Mouse (Mus musculus) cerebellum, adult 2 months (tissue): ENCODE measurements around the gene Hdac9. TPM values are rescaled to one million over a fixed set of nuclear protein-coding genes. Genes with fewer than 3 reads are reported as not detected.

ENCODE experiments used
- DNase-seq, 2 experiments: peaks; one replicate each; pipeline ENCODE4 v3.0.0; 2021
- H3K27ac ChIP-seq: fragments of 200-500 bp; 2 replicates; pipeline ENCODE4 v1.5.1; 2012; ENCODE audit warnings: low read length, control low read depth, inconsistent platforms; ENCODE audit not compliant: insufficient read depth
- H3K27me3 ChIP-seq: fragments of 200-500 bp; 2 replicates; pipeline ENCODE4 v1.6.1; 2012; ENCODE audit warnings: inconsistent platforms, mild to moderate bottlenecking, low read length, moderate library complexity; ENCODE audit not compliant: control insufficient read depth, insufficient read depth
- H3K4me1 ChIP-seq: fragments of 200-500 bp; 2 replicates; pipeline ENCODE4 v1.6.1; 2011; ENCODE audit warnings: low read length; ENCODE audit not compliant: control insufficient read depth, insufficient read depth
- H3K4me3 ChIP-seq: fragments of 200-500 bp; replicated peaks from 2 replicates; pipeline ENCODE3; 2011; ENCODE audit warnings: mild to moderate bottlenecking, low read depth, low read length, control low read depth; ENCODE audit not compliant: insufficient read depth
- CTCF ChIP-seq: fragments of 200-500 bp; IDR thresholded peaks from 2 replicates; pipeline ENCODE4 v1.5.1; 2011; ENCODE audit warnings: low read depth, mild to moderate bottlenecking, control low read depth, low read length, moderate library complexity, borderline replicate concordance; ENCODE audit not compliant: insufficient read depth
- POLR2A ChIP-seq: fragments of 200-500 bp; IDR thresholded peaks from 2 replicates; pipeline ENCODE4 v1.6.1; 2011; ENCODE audit warnings: low read length, control low read depth, borderline replicate concordance; ENCODE audit not compliant: insufficient read depth
- whole genome bisulfite sequencing: fragments of 180-500 bp; shearing (Covaris S2); methylation state at CpG from one replicate; pipeline ENCODE4 v1.1.7; 2018; 5-methylcytosine and 5-hydroxymethylcytosine counted together
- polyA plus RNA-seq: library from polyadenylated mRNA; depleted of rRNA; stranded (reverse); fragments of >200 nt; gene quantifications from 2 replicates; pipeline ENCODE4 v1.2.3, GENCODE M21; 2012

Gene Hdac9
- polyA plus RNA-seq, 1 experiment = 9.3 TPM

DNA sequence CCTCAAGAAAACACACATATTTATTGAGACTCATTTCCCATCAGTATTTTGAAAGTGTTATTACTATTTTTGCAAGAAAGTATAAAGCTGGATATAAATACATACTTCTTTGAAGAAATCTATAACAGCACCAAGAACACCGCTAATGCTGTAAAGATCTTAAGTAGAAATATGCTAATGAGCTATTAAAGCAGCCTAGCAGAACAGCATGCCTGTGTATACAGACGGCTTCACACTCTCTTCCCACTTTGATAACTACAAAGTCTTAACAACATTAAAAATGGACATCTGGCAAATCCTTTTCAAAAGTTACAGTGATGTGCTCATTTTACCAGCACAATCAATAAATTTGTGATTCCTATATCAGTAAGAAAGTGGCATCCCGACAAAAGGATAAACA lies 88.2 kb downstream of the Hdac9 start:
- no peak overlapping the region for H3K4me3 ChIP-seq
- TF ChIP-seq POLR2A = no peak
- TF ChIP-seq CTCF = no peak
- H3K4me1 ChIP-seq = no peaks in the 10 kb centered on the region
- no peak overlapping the region for H3K27ac ChIP-seq
- no peaks in the 10 kb centered on the region for H3K27me3 ChIP-seq
- DNase-seq = no peak
- 80% methylated on average over 3 of the region's 3 CpGs for WGBS

DNA sequence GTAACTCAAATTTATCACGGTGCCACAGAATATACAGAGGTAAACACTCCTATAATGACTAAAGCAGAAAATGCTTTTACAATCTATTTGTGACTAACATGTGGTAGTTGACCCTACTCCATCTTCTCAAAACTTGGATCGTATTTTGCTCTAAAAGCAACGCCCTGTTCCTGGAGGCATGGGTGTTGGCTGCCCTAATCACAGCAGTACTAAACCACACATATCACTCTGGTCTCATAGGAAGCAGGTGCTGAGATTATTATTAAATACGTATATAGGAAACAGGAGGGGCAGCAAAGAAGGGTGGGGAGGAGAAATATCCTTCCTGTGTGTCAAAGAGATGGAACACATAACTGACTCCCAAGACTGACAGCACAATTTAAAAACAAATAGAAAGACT lies 90.0 kb downstream of the Hdac9 start:
- H3K4me1 ChIP-seq = no peaks in the 10 kb centered on the region

GRCm38 (mm10) chr12:34820229-34820628 lies 96.7 kb downstream of the Hdac9 start:
- TF ChIP-seq POLR2A = no peak
- TF ChIP-seq CTCF = no peak
- Histone ChIP-seq H3K4me1 (no peaks in the 10 kb centered on the region), H3K27ac (no peak overlapping the region), H3K4me3 (no peak overlapping the region), H3K27me3 (no peaks in the 10 kb centered on the region)
- no peak for DNase-seq
- 87% methylated on average over 6 of the region's 6 CpGs for WGBS

More for the DNA sequence above, 90.0 kb downstream of the Hdac9 start:
- H3K27ac ChIP-seq = no peak overlapping the region
- WGBS = 92% methylated on average over 4 of the region's 4 CpGs
- no peaks in the 10 kb centered on the region for H3K27me3 ChIP-seq
- no peak for TF ChIP-seq POLR2A
- no peak for TF ChIP-seq CTCF
- H3K4me3 ChIP-seq = no peak overlapping the region
- no peak for DNase-seq

DNA sequence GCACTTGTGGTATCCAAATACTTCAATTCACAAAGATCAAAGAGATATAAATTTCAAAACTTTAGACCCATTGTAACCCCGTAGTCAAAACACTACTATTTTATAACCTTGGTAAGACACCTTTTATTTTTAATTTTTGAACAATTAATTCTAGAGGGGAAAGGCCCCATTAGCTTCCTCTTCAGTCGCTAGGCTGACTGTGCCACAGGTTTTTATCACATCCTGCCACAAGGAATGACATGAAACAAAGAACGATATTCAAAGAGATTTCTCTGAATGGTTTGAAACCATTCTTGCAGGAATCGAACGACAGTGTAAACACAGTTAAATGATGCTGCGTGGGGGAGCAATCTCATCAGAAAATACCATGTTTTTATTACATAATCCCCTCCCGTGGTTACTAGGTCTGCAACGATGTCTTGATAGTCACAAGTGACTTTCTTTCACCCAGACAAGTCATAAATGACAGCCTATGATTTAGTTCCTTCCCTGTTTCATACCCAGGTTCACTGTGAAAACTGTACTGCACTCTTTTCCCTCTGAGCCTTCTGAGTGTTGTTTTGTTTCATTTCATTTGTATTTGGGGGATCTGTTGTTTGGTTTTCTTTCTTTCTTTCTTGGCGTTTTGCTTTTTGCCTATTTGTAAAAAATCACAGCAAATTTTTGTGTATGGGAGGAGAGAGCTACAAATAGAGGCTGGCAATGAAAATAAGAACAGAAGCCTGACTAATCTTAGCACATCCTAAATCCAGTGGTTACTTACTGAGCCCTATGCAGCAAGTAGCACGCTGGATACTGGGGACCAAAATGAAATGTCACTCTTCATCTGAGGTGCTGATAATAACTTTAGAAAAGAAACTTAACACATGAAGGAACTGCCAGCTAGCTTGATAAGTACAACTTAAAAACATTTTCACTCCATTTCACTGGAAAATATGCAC lies 105.0 kb downstream of the Hdac9 start:
- Histone ChIP-seq H3K27me3 (no peaks in the 10 kb centered on the region), H3K4me1 (no peaks in the 10 kb centered on the region), H3K27ac (no peak overlapping the region), H3K4me3 (no peak overlapping the region)
- no peak for DNase-seq
- WGBS = 75% methylated on average over 10 of the region's 10 CpGs
- TF ChIP-seq CTCF (no peak), POLR2A (no peak)

DNA sequence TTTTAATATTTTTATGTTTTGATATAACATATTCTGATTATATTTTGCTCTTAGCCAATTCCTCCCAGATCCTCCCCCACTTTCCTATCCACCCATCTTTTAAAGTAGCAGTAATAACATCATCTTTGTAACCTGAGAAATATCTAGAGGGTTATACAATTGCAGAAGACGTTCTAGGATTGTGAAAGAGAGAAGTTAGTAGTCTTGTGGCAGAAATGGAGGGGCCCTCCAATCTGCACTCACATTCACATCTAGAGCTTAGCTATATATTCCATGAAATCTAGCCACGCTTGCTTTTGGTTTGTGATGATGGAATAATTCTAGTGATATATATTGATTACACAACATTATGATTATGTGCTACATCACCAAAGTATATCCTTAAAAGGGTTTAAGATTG lies 106.7 kb downstream of the Hdac9 start:
- WGBS = 91% methylated on average over 2 of the region's 2 CpGs
- H3K4me3 ChIP-seq = no peak overlapping the region
- TF ChIP-seq CTCF (no peak), POLR2A (no peak)

GRCm38 (mm10) chr12:34808180-34808579 lies 108.7 kb downstream of the Hdac9 start:
- no peak for DNase-seq
- WGBS = 98% methylated on average over 1 of the region's 1 CpGs
- Histone ChIP-seq H3K27ac (no peak overlapping the region), H3K4me1 (no peaks in the 10 kb centered on the region), H3K27me3 (no peaks in the 10 kb centered on the region), H3K4me3 (no peak overlapping the region)
- TF ChIP-seq POLR2A (no peak), CTCF (no peak)

More for the DNA sequence above, 106.7 kb downstream of the Hdac9 start:
- no peaks in the 10 kb centered on the region for H3K27me3 ChIP-seq
- H3K4me1 ChIP-seq = no peaks in the 10 kb centered on the region
- no peak overlapping the region for H3K27ac ChIP-seq
- no peak for DNase-seq

DNA sequence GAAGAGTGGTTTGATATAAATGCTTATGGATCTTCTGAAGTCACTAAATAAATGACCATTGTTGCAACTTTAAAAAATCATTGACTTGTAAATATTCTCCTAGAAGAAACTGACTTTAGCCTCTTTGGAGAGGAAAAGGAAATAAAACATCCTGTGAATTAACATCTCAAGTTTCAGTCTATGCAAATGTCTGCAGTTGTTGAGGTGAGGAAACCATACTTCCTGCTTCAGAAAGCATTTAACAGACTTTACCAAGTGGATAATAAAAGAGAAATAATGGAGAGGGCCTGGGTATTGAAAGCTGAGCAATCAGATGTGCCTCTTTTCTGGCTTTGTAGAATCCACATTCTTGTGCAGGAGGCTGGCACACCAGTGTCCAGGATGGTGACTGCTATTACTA lies 110.4 kb downstream of the Hdac9 start:
- no peak overlapping the region for H3K4me3 ChIP-seq
- no peaks in the 10 kb centered on the region for H3K4me1 ChIP-seq
- H3K27me3 ChIP-seq = no peaks in the 10 kb centered on the region
- H3K27ac ChIP-seq = no peak overlapping the region
- no peak for DNase-seq
- TF ChIP-seq CTCF = no peak
- no peak for TF ChIP-seq POLR2A

DNA sequence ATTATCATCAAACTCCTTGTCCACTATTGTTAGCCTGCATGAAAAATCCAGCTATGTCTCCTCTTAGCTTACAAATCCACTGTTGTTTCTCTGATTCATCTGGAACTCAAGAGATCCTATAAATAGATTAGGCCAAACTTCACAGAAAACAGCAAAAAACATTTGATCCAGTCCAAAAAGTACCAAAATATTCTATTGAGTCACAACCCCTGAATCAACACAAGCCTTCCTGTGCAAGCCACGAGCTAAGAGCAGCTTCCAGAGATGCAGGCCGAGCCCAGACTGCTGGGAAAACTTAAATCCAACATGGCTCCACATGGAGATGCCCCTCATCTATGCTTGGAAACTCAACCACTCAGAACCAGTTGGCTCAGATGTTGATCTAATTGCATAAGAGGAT lies 113.2 kb downstream of the Hdac9 start:
- TF ChIP-seq CTCF = no peak
- no peak for TF ChIP-seq POLR2A
- WGBS = 74% methylated on average over 2 of the region's 2 CpGs
- Histone ChIP-seq H3K4me1 (no peaks in the 10 kb centered on the region), H3K27ac (no peak overlapping the region), H3K27me3 (no peaks in the 10 kb centered on the region), H3K4me3 (no peak overlapping the region)
- DNase-seq = no peak
